In genomic region chr15:79399231-79400052, GRCm38 (mm10) we compare ENCODE assay signal across 14 mouse cellular contexts. TPM values are rescaled to one million over a fixed set of nuclear protein-coding genes. Genes with fewer than 3 reads are reported as not detected.
DNase-seq lines count a peak whose midpoint lies in the region; ATAC-seq and TF ChIP-seq lines count a peak whose summit lies in the region.
"Had no signal": no experiment of that assay in that cellular context is flagged by ENCODE, and none has a peak within 500 bp of the region (broad histone marks: within the 10 kb centered on the region; RNA-seq: fewer than 3 reads in every experiment).

No protein-coding gene starts in this region.

- WGBS in cerebellum, adult 2 months: 59% methylated on average over 14 of the region's 14 CpGs
- WGBS in kidney, postnatal 0 days: 60% methylated on average over 14 of the region's 14 CpGs
- 66% methylated on average over 14 of the region's 14 CpGs for WGBS in kidney, embryonic 14.5 days
- 65% methylated on average over 14 of the region's 14 CpGs for WGBS in heart, embryonic 15.5 days

- no peak overlapping the region for H3K9ac ChIP-seq in kidney, postnatal 0 days (ENCODE audit: low read depth, low read length)
- H3K9ac ChIP-seq in kidney, embryonic 14.5 days (ENCODE audit: low read depth, low read length): no peak overlapping the region
- no peak overlapping the region for H3K9ac ChIP-seq in ES-Bruce4 (ENCODE audit: low read depth, poor library complexity, severe bottlenecking)
- peak overlapping the region; percentile 59; the same call in 1 of the 2 replicates for H3K9ac ChIP-seq in heart, embryonic 15.5 days
- H3K9ac ChIP-seq: hindbrain, embryonic 14.5 days had no signal

- H3K4me2 ChIP-seq in kidney, postnatal 0 days (ENCODE audit: low read length): no peak overlapping the region
- H3K4me2 ChIP-seq in kidney, embryonic 14.5 days (replicated peaks; ENCODE audit: low read depth, low read length): no peak overlapping the region
- peak overlapping the region; percentile 93 for H3K4me2 ChIP-seq in heart, embryonic 15.5 days
- H3K4me2 ChIP-seq: hindbrain, embryonic 14.5 days had no signal

- no peaks in the 10 kb centered on the region for H3K36me3 ChIP-seq in kidney, postnatal 0 days (ENCODE audit: insufficient read depth, low read length)
- H3K36me3 ChIP-seq in kidney, embryonic 14.5 days (ENCODE audit: control insufficient read depth, insufficient read depth, low read length): peaks cover 7% of the 10 kb centered on the region; the same call in 1 of the 2 replicates
- no peaks in the 10 kb centered on the region for H3K36me3 ChIP-seq in ES-Bruce4 (ENCODE audit: control insufficient read depth, insufficient read depth, low read length, poor library complexity, severe bottlenecking)
- 0 out of 2 replicates have a peak, but pooled peaks cover 8% of the 10 kb centered on the region for H3K36me3 ChIP-seq in heart, embryonic 15.5 days

- no peak for DNase-seq in cerebellum, adult 2 months
- DNase-seq in cerebellum, adult 11 months: no peak
- DNase-seq in kidney, postnatal 0 days (ENCODE audit: low spot score): peak; percentile 54
- DNase-seq in embryo, embryonic 10 days (ENCODE audit: low spot score): no peak
- DNase-seq: adrenal gland, postnatal 10 days; cerebellum, adult 9-10 months; lung, postnatal 14 days; thymus, adult 18-20 months had no signal

- H3K27ac ChIP-seq in cerebellum, adult 2 months (ENCODE audit: insufficient read depth, low read length): 0 out of 2 replicates have a peak overlapping the region, but pooled peaks have one; percentile 6
- no peak overlapping the region for H3K27ac ChIP-seq in kidney, postnatal 0 days
- no peak overlapping the region for H3K27ac ChIP-seq in kidney, embryonic 14.5 days (ENCODE audit: low read depth, low read length)
- H3K27ac ChIP-seq in ES-Bruce4 (ENCODE audit: insufficient read depth, low read length): no peak overlapping the region
- H3K27ac ChIP-seq in heart, embryonic 15.5 days: peak overlapping the region; percentile 86
- H3K27ac ChIP-seq: hindbrain, embryonic 14.5 days had no signal

- no peak for TF ChIP-seq POLR2A in cerebellum, adult 2 months (IDR thresholded peaks at IDR 0.05; ENCODE audit: borderline replicate concordance, insufficient read depth, low read length)
- no peak for TF ChIP-seq POLR2A in ES-Bruce4 (IDR thresholded peaks at IDR 0.05; ENCODE audit: insufficient read depth, low read length)

- H3K9me3 ChIP-seq in kidney, postnatal 0 days (replicated peaks; ENCODE audit: low read length): no peaks in the 10 kb centered on the region
- no peaks in the 10 kb centered on the region for H3K9me3 ChIP-seq in kidney, embryonic 14.5 days (ENCODE audit: control insufficient read depth, low read length)
- H3K9me3 ChIP-seq in ES-Bruce4 (replicated peaks; ENCODE audit: control insufficient read depth, insufficient read depth, low read length, poor library complexity, severe bottlenecking): no peaks in the 10 kb centered on the region
- H3K9me3 ChIP-seq in heart, embryonic 15.5 days (replicated peaks): no peaks in the 10 kb centered on the region

- no peak for TF ChIP-seq EP300 in ES-Bruce4 (IDR thresholded peaks at IDR 0.05; ENCODE audit: insufficient read depth, low read depth, low read length)

- no peak overlapping the region for H3K4me3 ChIP-seq in cerebellum, adult 2 months (replicated peaks; ENCODE audit: insufficient read depth, low read depth, low read length)
- no peak overlapping the region for H3K4me3 ChIP-seq in kidney, postnatal 0 days (replicated peaks; ENCODE audit: low read depth, low read length)
- no peak overlapping the region for H3K4me3 ChIP-seq in kidney, embryonic 14.5 days (ENCODE audit: low read length)
- H3K4me3 ChIP-seq in ES-Bruce4 (ENCODE audit: low read depth, low read length): 0 out of 2 replicates have a peak overlapping the region, but pooled peaks have one; percentile 5
- H3K4me3 ChIP-seq in heart, embryonic 15.5 days: no peak overlapping the region

- ATAC-seq in kidney, postnatal 0 days (replicated peaks; ENCODE audit: low FRiP score, low read depth): no peak
- no peak for ATAC-seq in kidney, embryonic 14.5 days (ENCODE audit: low FRiP score, low TSS enrichment)
- no peak for ATAC-seq in heart, embryonic 15.5 days (replicated peaks; ENCODE audit: insufficient number of reproducible peaks, insufficient read depth, low FRiP score, low read depth)
- ATAC-seq in megakaryocyte-erythroid progenitor cell, adult 5-6 weeks (replicated peaks; ENCODE audit: low FRiP score, low TSS enrichment, poor library complexity, severe bottlenecking): no peak
- ATAC-seq: Patski had no signal

- no peaks in the 10 kb centered on the region for H3K27me3 ChIP-seq in cerebellum, adult 2 months (ENCODE audit: control insufficient read depth, insufficient read depth, low read length)
- no peaks in the 10 kb centered on the region for H3K27me3 ChIP-seq in kidney, postnatal 0 days (ENCODE audit: insufficient read depth, low read length)
- no peaks in the 10 kb centered on the region for H3K27me3 ChIP-seq in kidney, embryonic 14.5 days (ENCODE audit: control insufficient read depth, insufficient read depth, low read length)
- H3K27me3 ChIP-seq in ES-Bruce4 (ENCODE audit: control insufficient read depth, insufficient read depth, low read length, poor library complexity, severe bottlenecking): no peaks in the 10 kb centered on the region
- no peaks in the 10 kb centered on the region for H3K27me3 ChIP-seq in heart, embryonic 15.5 days
- H3K27me3 ChIP-seq: Patski had no signal

- peaks cover 30% of the 10 kb centered on the region for H3K4me1 ChIP-seq in cerebellum, adult 2 months (ENCODE audit: control insufficient read depth, insufficient read depth, low read length)
- peaks cover 46% of the 10 kb centered on the region for H3K4me1 ChIP-seq in kidney, postnatal 0 days (replicated peaks; ENCODE audit: insufficient read depth, low read length)
- H3K4me1 ChIP-seq in kidney, embryonic 14.5 days (ENCODE audit: control insufficient read depth, insufficient read depth, low read length): peaks cover 57% of the 10 kb centered on the region
- peaks cover 4% of the 10 kb centered on the region for H3K4me1 ChIP-seq in ES-Bruce4 (ENCODE audit: control insufficient read depth, insufficient read depth, low read length)
- H3K4me1 ChIP-seq in heart, embryonic 15.5 days (replicated peaks): peaks cover 83% of the 10 kb centered on the region

- TF ChIP-seq CTCF in cerebellum, adult 2 months (IDR thresholded peaks at IDR 0.05; ENCODE audit: borderline replicate concordance, insufficient read depth, low read depth, low read length): no peak
- TF ChIP-seq CTCF in kidney, postnatal 0 days (IDR thresholded peaks at IDR 0.05; ENCODE audit: low read depth): peak; percentile 17; the same call in 1 of the 2 replicates
- no peak for TF ChIP-seq CTCF in ES-Bruce4 (IDR thresholded peaks at IDR 0.05; ENCODE audit: low read depth, low read length)

RNA-seq across cellular contexts. Expression of gene Tmem184b, which starts 3.9 kb away (rescaled TPM):
- polyA plus RNA-seq in cerebellum, adult 2 months (2012; rRNA removed): 88.5 and 95.4 TPM in 2 replicates
- polyA plus RNA-seq in kidney, postnatal 0 days (2015; fragmentation: Nextera tagmentation; extraction: Ambion mirVana): 44.4 and 47.5 TPM in 2 replicates
- 45.8 and 63.1 TPM in 2 replicates for polyA plus RNA-seq in kidney, embryonic 14.5 days (2014; fragmentation: Nextera tagmentation; extraction: Ambion mirVana)
- 50.7 and 59.6 TPM in 2 replicates for polyA plus RNA-seq in ES-Bruce4 (2011; ENCODE audit: insufficient read depth, insufficient read length, low read depth, missing spikeins)
- 58.3 and 83.8 TPM in 2 replicates for polyA plus RNA-seq in heart, embryonic 15.5 days (2015; fragmentation: Nextera tagmentation; extraction: Ambion mirVana)
- 8.3 and 9.2 TPM in 2 replicates for total RNA-seq in megakaryocyte-erythroid progenitor cell, adult 5-6 weeks (2014; fragmentation: Nextera tagmentation)
- 1.8 and 5.0 TPM in 2 replicates for total RNA-seq in megakaryocyte-erythroid progenitor cell, adult 5-6 weeks (2017)

RNA-seq across cellular contexts. Expression of gene Maff, which starts 53.0 kb away (rescaled TPM):
- polyA plus RNA-seq in cerebellum, adult 2 months (2012; rRNA removed): 0.78 and 0.80 TPM in 2 replicates
- 6.9 and 7.3 TPM in 2 replicates for polyA plus RNA-seq in kidney, postnatal 0 days (2015; fragmentation: Nextera tagmentation; extraction: Ambion mirVana)
- 3.4 and 3.6 TPM in 2 replicates for polyA plus RNA-seq in kidney, embryonic 14.5 days (2014; fragmentation: Nextera tagmentation; extraction: Ambion mirVana)
- 12.3 and 14.5 TPM in 2 replicates for polyA plus RNA-seq in ES-Bruce4 (2011; ENCODE audit: insufficient read depth, insufficient read length, low read depth, missing spikeins)
- 3.5 and 3.8 TPM in 2 replicates for polyA plus RNA-seq in heart, embryonic 15.5 days (2015; fragmentation: Nextera tagmentation; extraction: Ambion mirVana)
- total RNA-seq in megakaryocyte-erythroid progenitor cell, adult 5-6 weeks (2014; fragmentation: Nextera tagmentation): 2.7 TPM in 1 of 2 replicates, not detected in the other
- total RNA-seq in megakaryocyte-erythroid progenitor cell, adult 5-6 weeks (2017): 6.7 and 8.8 TPM in 2 replicates

RNA-seq across cellular contexts. Expression of gene Csnk1e, which starts 55.9 kb away (rescaled TPM):
- polyA plus RNA-seq in cerebellum, adult 2 months (2012; rRNA removed): 110 and 122 TPM in 2 replicates
- 50.9 and 53.9 TPM in 2 replicates for polyA plus RNA-seq in kidney, postnatal 0 days (2015; fragmentation: Nextera tagmentation; extraction: Ambion mirVana)
- 88.8 and 107 TPM in 2 replicates for polyA plus RNA-seq in kidney, embryonic 14.5 days (2014; fragmentation: Nextera tagmentation; extraction: Ambion mirVana)
- polyA plus RNA-seq in ES-Bruce4 (2011; ENCODE audit: insufficient read depth, insufficient read length, low read depth, missing spikeins): 113 and 116 TPM in 2 replicates
- polyA plus RNA-seq in heart, embryonic 15.5 days (2015; fragmentation: Nextera tagmentation; extraction: Ambion mirVana): 74.9 and 81.9 TPM in 2 replicates
- total RNA-seq in megakaryocyte-erythroid progenitor cell, adult 5-6 weeks (2014; fragmentation: Nextera tagmentation): 48.5 and 52.0 TPM in 2 replicates
- 30.5 and 40.8 TPM in 2 replicates for total RNA-seq in megakaryocyte-erythroid progenitor cell, adult 5-6 weeks (2017)

Comparison
In these comparisons a context has a peak if more than half of its experiments do, and no peak if none do; other contexts are left out.
1. H3K27ac ChIP-seq: peak in cerebellum, adult 2 months (single experiment) and heart, embryonic 15.5 days (single experiment); none in kidney, postnatal 0 days (single experiment), kidney, embryonic 14.5 days (single experiment) and ES-Bruce4 (single experiment).